Mouse (Mus musculus): Measurements from ENCODE around the gene Fat1. TPM values are rescaled to one million over a fixed set of nuclear protein-coding genes. Genes with fewer than 3 reads are reported as not detected.

Gene Fat1
- polyA plus RNA-seq, 1 experiment from 2014 or later: 8.7 TPM

DNA sequence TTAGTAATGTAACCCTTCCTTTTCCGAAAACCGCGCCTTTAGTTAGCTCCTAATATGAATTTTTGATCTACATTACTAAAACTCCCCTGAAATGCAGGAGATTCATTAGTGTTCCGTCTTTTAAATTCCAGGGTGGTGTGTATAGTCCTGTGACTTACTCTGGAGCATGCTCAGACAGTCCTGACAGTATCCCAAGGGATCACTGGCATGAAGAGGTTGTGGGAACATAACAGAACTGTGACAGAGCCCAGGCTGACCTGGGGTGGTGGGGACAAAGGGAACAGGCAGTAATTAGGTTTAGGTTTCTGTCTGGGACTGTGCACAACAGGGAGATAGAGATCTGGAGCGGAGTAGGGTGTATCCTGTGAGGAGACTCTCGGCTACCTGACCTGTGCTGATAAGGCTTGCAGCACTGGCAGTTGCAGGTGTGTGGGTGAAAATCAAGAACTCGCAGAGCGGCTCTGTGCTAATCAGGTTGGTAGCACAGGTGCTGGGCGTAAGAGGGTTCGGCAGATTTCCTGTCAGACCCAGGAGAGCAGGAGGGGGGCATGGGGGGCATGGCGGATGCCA lies 79.3 kb downstream of the Fat1 start:
- Histone ChIP-seq H3K4me1 (no peaks in the 10 kb centered on the region), H3K36me3 (peaks cover 10% of the 10 kb centered on the region), H3K27ac (replicated peaks) (no peak overlapping the region), H3K27me3 (no peaks in the 10 kb centered on the region), H3K9me3 (no peaks in the 10 kb centered on the region), H3K4me2 (replicated peaks) (no peak overlapping the region), H3K4me3 (no peak overlapping the region), H3K9ac (replicated peaks) (no peak overlapping the region)
- ATAC-seq (replicated peaks): no peak
- WGBS: 91% methylated on average over 11 of the region's 11 CpGs

DNA sequence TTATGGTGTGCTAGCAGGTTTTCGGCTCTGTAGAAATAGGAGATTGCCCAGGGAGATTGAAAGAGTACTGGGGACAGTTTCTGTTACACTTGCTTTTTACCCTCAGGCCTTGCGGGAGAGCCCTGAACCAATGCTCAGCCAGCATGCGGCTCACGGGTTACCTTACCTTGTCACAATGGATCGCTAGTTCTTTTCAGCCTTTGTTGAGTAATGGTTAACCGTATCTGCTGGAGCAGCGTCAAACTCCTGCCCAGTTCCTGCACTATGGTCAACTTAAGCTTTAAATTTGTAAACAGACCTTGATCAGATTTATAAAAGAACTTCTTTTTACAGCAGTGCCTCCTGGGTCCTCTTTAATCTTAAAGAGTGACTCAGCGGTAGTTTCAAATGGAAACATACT lies 80.6 kb downstream of the Fat1 start:
- Histone ChIP-seq H3K27ac (replicated peaks) (no peak overlapping the region), H3K36me3 (no peaks in the 10 kb centered on the region), H3K27me3 (no peaks in the 10 kb centered on the region), H3K4me2 (replicated peaks) (no peak overlapping the region), H3K4me3 (no peak overlapping the region), H3K9me3 (no peaks in the 10 kb centered on the region), H3K4me1 (no peaks in the 10 kb centered on the region), H3K9ac (replicated peaks) (no peak overlapping the region)
- WGBS: 74% methylated on average over 8 of the region's 8 CpGs
- no peak for ATAC-seq (replicated peaks)

DNA sequence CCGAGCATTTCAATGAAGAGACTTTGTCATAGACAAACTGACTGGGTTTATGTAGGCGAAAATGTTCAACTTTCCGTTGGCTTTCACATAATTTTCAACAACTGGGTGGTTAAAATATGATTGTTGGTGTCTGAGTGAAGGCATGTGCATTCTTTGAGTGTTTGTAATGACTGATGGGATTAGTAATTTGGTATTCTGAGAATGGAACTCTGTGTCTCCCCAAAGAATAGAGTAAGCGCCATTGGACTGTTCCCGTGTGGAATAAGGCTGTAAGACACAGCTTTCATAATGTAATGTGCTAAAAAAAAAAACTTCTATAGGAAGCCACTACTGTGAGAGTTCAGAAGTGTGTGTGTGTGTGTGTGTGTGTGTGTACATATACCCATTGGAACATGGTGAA lies 84.0 kb downstream of the Fat1 start:
- Histone ChIP-seq H3K27me3 (no peaks in the 10 kb centered on the region), H3K4me3 (no peak overlapping the region), H3K4me2 (replicated peaks) (no peak overlapping the region), H3K27ac (replicated peaks) (no peak overlapping the region), H3K4me1 (0 out of 2 replicates have a peak, but pooled peaks cover 6% of the 10 kb centered on the region), H3K9me3 (no peaks in the 10 kb centered on the region), H3K36me3 (peaks cover 15% of the 10 kb centered on the region), H3K9ac (replicated peaks) (no peak overlapping the region)
- ATAC-seq (replicated peaks): no peak
- 72% methylated on average over 5 of the region's 5 CpGs for WGBS

DNA sequence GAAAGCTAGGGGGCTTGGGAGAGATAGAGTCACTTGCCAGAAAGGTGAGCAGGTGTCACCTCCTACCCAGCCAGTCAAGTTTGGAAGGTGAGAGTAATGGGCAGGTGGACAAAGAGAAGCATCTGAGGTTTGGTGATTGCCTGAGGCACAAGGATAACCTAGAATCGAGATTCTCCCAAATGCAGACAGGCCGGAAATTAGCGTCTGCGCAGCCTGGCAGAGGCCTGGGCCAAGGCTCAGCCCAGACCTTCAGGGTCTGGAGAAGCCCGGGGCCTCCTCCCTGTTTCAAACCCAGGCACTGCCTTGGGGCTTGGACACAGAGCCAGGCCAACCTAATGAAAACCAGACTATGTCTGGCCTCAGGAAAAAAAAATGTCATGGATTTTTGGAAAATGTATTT lies 85.9 kb downstream of the Fat1 start:
- H3K27ac ChIP-seq (replicated peaks): no peak overlapping the region
- H3K27me3 ChIP-seq: no peaks in the 10 kb centered on the region
- no peak overlapping the region for H3K4me2 ChIP-seq (replicated peaks)
- H3K4me3 ChIP-seq: no peak overlapping the region
- ATAC-seq (replicated peaks): no peak
- H3K9ac ChIP-seq (replicated peaks): no peak overlapping the region
- 0 out of 2 replicates have a peak, but pooled peaks cover 6% of the 10 kb centered on the region for H3K4me1 ChIP-seq
- H3K36me3 ChIP-seq: peaks cover 34% of the 10 kb centered on the region
- 88% methylated on average over 5 of the region's 5 CpGs for WGBS
- H3K9me3 ChIP-seq: no peaks in the 10 kb centered on the region

DNA sequence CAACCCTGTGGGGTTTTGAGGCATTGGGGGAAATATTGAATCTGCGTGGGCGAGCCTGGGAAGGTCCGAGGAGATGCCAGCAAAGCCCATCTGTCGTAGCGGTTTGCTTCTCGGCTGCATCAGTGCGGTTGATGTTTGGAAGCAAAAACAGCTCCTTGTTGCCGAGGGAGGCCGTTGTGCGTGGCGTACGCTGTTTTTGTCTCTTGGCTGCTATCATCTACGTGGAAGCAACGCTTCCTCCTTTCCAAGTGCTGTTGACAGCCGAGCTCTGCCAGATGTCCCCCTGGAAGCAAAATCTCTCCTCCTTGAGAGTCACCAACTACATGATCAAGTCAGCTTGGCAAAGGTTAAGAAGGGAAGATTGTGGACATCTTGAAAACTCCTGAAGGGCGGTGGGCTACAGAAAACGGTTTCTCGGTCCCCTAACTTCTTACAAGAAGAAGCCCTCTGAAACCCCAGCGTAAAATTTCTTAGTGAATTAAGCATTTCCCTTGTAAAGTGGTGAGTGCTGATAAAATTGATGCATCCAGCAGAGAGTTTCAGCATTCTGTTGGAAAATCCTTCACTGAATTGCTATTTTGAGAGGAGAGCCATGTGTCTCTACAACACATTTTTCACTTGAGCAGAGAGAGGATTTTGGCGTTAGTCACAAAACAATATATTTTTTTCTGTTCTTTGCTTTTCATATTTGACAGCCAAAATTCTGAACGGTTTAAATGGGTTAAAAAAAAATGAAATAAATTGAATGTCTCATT lies 86.8 kb downstream of the Fat1 start:
- Histone ChIP-seq H3K4me2 (replicated peaks) (peak overlapping the region; percentile 8; the same call in 1 of the 2 replicates), H3K4me3 (no peak overlapping the region), H3K9ac (replicated peaks) (no peak overlapping the region), H3K27me3 (no peaks in the 10 kb centered on the region), H3K4me1 (0 out of 2 replicates have a peak, but pooled peaks cover 6% of the 10 kb centered on the region), H3K36me3 (peaks cover 41% of the 10 kb centered on the region), H3K27ac (replicated peaks) (peak overlapping the region; percentile 25; the same call in 1 of the 2 replicates), H3K9me3 (no peaks in the 10 kb centered on the region)
- WGBS: 84% methylated on average over 21 of the region's 21 CpGs
- no peak for ATAC-seq (replicated peaks)

DNA sequence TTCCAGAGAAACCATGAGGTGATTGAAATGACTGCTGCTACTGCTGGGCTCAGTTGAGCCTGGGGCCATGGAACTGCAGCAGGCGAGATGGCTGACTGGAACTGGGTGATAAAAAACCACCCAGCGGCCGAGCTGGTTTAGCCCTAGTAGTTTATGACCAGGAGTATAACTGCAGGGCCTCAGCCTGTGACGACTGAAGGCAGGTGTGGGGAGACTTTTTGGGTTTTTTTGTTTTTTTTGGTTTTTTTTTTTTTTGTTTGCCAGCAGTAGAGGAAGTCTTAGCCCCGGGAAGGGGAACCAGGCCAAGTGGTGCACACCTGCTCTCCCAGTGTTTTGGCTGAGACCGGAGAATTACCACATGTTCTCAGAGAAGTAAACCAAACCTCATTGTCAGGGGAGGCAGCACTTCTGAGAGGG lies 92.8 kb downstream of the Fat1 start:
- Histone ChIP-seq H3K36me3 (peaks cover 60% of the 10 kb centered on the region), H3K27ac (replicated peaks) (no peak overlapping the region)

DNA sequence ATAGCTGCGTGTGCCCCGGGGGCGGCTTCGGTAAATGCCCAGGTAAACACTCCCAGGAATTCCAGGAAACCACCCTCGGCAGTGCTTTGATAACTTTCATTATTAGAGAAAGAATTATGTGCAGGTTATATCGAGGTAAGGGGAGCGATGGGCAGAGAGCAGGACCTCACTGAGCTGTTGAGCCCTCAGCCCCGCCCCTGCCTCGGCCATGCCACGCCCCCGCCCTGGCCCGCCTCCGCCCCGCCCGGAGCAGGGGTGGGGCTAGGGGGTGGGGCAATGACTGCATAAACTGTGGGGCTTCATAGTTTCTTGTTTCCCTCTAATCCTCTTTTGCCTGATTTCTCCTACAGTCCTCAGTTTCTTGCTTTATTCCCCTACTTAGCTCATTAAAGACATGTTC lies 103.1 kb downstream of the Fat1 start:
- no peak for ATAC-seq (replicated peaks)
- peaks cover 46% of the 10 kb centered on the region for H3K36me3 ChIP-seq
- no peaks in the 10 kb centered on the region for H3K9me3 ChIP-seq

More for the DNA sequence above, 92.8 kb downstream of the Fat1 start:
- Histone ChIP-seq H3K4me1 (no peaks in the 10 kb centered on the region), H3K27me3 (no peaks in the 10 kb centered on the region), H3K4me3 (no peak overlapping the region), H3K9me3 (no peaks in the 10 kb centered on the region), H3K9ac (replicated peaks) (no peak overlapping the region), H3K4me2 (replicated peaks) (no peak overlapping the region)
- 84% methylated on average over 6 of the region's 6 CpGs for WGBS
- no peak for ATAC-seq (replicated peaks)

DNA sequence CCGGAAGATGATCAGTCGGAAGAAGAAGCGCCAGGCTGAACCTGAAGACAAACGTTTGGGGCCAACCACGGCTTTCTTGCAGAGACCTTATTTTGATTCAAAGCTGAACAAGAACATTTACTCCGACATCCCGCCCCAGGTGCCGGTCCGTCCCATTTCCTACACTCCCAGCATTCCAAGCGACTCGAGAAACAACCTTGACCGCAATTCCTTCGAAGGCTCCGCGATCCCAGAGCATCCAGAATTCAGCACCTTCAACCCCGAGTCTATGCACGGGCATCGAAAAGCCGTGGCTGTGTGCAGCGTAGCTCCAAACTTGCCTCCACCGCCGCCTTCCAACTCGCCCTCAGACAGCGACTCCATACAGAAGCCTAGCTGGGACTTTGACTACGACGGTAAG lies 108.9 kb downstream of the Fat1 start:
- ATAC-seq (replicated peaks): no peak
- 95% methylated on average over 26 of the region's 26 CpGs for WGBS
- no peak overlapping the region for H3K4me2 ChIP-seq (replicated peaks)
- no peak overlapping the region for H3K4me3 ChIP-seq
- no peaks in the 10 kb centered on the region for H3K9me3 ChIP-seq
- H3K27ac ChIP-seq (replicated peaks): no peak overlapping the region
- H3K4me1 ChIP-seq: no peaks in the 10 kb centered on the region
- H3K27me3 ChIP-seq: no peaks in the 10 kb centered on the region
- H3K36me3 ChIP-seq: peaks cover 28% of the 10 kb centered on the region
- no peak overlapping the region for H3K9ac ChIP-seq (replicated peaks)

More for the DNA sequence above, 103.1 kb downstream of the Fat1 start:
- Histone ChIP-seq H3K9ac (replicated peaks) (no peak overlapping the region), H3K27ac (replicated peaks) (no peak overlapping the region), H3K4me1 (no peaks in the 10 kb centered on the region), H3K27me3 (no peaks in the 10 kb centered on the region), H3K4me2 (replicated peaks) (no peak overlapping the region), H3K4me3 (no peak overlapping the region)
- 80% methylated on average over 15 of the region's 15 CpGs for WGBS

DNA sequence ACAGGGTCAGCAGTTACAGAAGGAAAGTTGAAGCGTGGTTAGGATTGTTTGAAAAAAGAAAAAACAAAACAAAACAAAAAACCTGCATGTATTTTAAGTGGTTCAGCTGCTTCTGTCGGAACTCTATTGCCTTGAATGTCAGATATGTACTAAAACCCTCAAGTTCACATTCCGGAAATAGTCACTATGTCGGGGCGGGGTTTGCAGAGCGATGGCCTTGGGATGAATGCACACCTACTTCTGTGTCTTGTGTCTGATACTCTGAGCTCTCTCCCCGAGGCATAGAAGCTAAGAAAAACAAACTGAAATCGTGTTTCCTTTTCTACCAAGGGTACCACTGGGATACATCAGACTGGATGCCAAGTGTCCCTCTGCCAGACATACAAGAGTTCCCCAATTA lies 115.2 kb downstream of the Fat1 start:
- ATAC-seq (replicated peaks): no peak
- H3K36me3 ChIP-seq: peaks cover 18% of the 10 kb centered on the region
- H3K4me1 ChIP-seq: no peaks in the 10 kb centered on the region

DNA sequence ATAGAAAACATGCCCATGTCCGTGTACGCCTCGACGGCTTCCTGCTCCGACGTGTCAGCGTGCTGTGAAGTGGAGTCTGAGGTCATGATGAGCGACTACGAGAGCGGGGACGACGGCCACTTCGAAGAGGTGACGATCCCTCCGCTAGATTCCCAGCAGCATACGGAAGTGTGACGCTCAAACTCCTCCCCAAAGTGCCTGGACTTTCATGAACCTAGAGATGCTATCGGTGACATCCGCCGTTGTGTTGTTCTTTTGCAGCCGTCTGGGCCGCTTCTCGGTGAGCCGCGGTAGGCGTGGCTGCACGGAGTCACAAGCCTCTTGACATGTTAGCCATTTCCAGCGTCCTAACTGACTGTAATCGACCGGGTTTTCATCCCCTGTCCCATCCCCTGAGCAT lies 116.0 kb downstream of the Fat1 start:
- no peak overlapping the region for H3K9ac ChIP-seq (replicated peaks)
- no peak overlapping the region for H3K4me2 ChIP-seq (replicated peaks)
- WGBS: 95% methylated on average over 30 of the region's 30 CpGs
- H3K27me3 ChIP-seq: no peaks in the 10 kb centered on the region
- H3K9me3 ChIP-seq: no peaks in the 10 kb centered on the region
- no peaks in the 10 kb centered on the region for H3K4me1 ChIP-seq
- no peak for ATAC-seq (replicated peaks)
- no peak overlapping the region for H3K4me3 ChIP-seq
- H3K27ac ChIP-seq (replicated peaks): no peak overlapping the region
- H3K36me3 ChIP-seq: peaks cover 18% of the 10 kb centered on the region

More for the DNA sequence above, 115.2 kb downstream of the Fat1 start:
- no peak overlapping the region for H3K4me2 ChIP-seq (replicated peaks)
- no peak overlapping the region for H3K4me3 ChIP-seq
- no peak overlapping the region for H3K9ac ChIP-seq (replicated peaks)
- no peak overlapping the region for H3K27ac ChIP-seq (replicated peaks)
- WGBS: 87% methylated on average over 8 of the region's 8 CpGs
- no peaks in the 10 kb centered on the region for H3K27me3 ChIP-seq
- no peaks in the 10 kb centered on the region for H3K9me3 ChIP-seq

DNA sequence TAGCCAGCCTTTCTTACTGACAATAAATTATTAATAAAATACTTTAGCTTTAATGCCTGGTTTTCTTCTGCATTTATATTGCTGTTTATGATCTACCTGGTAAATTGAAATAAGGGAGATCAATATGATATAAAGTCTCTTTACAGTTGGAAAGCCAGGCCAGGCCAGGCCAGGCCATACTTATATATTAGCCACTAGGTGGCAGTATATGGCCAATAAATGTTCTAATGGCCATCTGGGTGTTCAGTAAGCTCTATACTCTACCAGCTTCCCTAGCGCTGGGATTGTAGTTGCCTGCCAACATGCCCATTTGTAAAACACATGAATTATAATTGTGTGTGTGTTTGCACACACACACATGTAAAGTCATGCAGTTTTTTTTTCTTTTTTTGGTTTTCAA lies 117.0 kb downstream of the Fat1 start:
- Histone ChIP-seq H3K9ac (replicated peaks) (no peak overlapping the region), H3K4me1 (no peaks in the 10 kb centered on the region), H3K4me3 (no peak overlapping the region), H3K4me2 (replicated peaks) (no peak overlapping the region), H3K27me3 (no peaks in the 10 kb centered on the region), H3K9me3 (no peaks in the 10 kb centered on the region), H3K27ac (replicated peaks) (no peak overlapping the region), H3K36me3 (peaks cover 18% of the 10 kb centered on the region)
- ATAC-seq (replicated peaks): 0 out of 2 replicates have a peak, but pooled peaks have one; percentile 51
- WGBS: 81% methylated on average over 1 of the region's 1 CpGs

DNA sequence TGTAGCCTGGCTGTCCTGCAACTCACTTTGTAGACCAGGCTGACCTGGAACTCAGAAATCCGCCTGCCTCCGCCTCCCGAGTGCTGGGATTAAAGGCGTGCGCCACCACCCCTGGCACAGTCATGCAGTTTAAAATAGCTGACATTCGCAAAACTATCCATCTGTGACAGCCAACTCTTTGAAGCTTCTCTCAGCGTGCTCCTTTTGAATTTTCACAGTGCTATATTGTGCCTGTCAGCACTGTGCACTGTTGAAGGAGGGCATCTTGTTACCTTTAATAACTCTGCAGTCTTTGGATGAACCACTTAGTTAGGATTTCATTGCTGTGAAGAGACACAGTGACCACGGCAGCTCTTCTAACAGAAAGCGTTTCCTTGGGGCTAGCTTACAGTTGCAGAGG lies 117.4 kb downstream of the Fat1 start:
- Histone ChIP-seq H3K27ac (replicated peaks) (no peak overlapping the region), H3K9me3 (no peaks in the 10 kb centered on the region), H3K36me3 (peaks cover 18% of the 10 kb centered on the region), H3K9ac (replicated peaks) (no peak overlapping the region), H3K27me3 (no peaks in the 10 kb centered on the region), H3K4me2 (replicated peaks) (no peak overlapping the region), H3K4me3 (no peak overlapping the region), H3K4me1 (no peaks in the 10 kb centered on the region)
- ATAC-seq (replicated peaks): no peak
- WGBS: 92% methylated on average over 9 of the region's 9 CpGs

Measured in forebrain, embryonic 15.5 days (tissue).